Mouse (Mus musculus): ENCODE data around the gene Procr. TPM values are rescaled to one million over a fixed set of nuclear protein-coding genes. Genes with fewer than 3 reads are reported as not detected.

Gene Procr
- polyA plus RNA-seq, 2 experiments from 2014 or later = not detected

GRCm38 (mm10) chr2:155756855-155757566 lies 6.1 kb downstream of the Procr start:
- ATAC-seq = no peak

GRCm38 (mm10) chr2:155764679-155765418 lies 13.9 kb downstream of the Procr start:
- ATAC-seq = peak; percentile 75

GRCm38 (mm10) chr2:155773664-155774063 lies 22.7 kb downstream of the Procr start:
- ATAC-seq = no peak

- no peak for ATAC-seq
Observed at GRCm38 (mm10) chr2:155774261-155774926, 23.5 kb downstream of the Procr start.

- ATAC-seq = no peak
Observed at GRCm38 (mm10) chr2:155774927-155775684, 24.2 kb downstream of the Procr start, which contains the start of gene Mmp24. Gene Mmp24 (plus strand): TSS chr2:155775342.

GRCm38 (mm10) chr2:155775685-155776263 lies 24.9 kb downstream of the Procr start:
- no peak for ATAC-seq

GRCm38 (mm10) chr2:155776824-155777687 lies 26.1 kb downstream of the Procr start:
- no peak for ATAC-seq

- ATAC-seq = no peak
Observed at GRCm38 (mm10) chr2:155777688-155777985, 26.7 kb downstream of the Procr start.

GRCm38 (mm10) chr2:155778004-155778403 lies 27.1 kb downstream of the Procr start:
- ATAC-seq = no peak

GRCm38 (mm10) chr2:155779066-155779465 lies 28.1 kb downstream of the Procr start:
- no peak for ATAC-seq

GRCm38 (mm10) chr2:155779506-155779905 lies 28.6 kb downstream of the Procr start:
- ATAC-seq = no peak

- ATAC-seq = no peak
Observed at GRCm38 (mm10) chr2:155784534-155784933, 33.6 kb downstream of the Procr start.

GRCm38 (mm10) chr2:155786905-155787304 lies 36.0 kb downstream of the Procr start:
- ATAC-seq = no peak

- ATAC-seq = no peak
Observed at GRCm38 (mm10) chr2:155787949-155788931, 37.3 kb downstream of the Procr start.

GRCm38 (mm10) chr2:155792899-155793298 lies 42.0 kb downstream of the Procr start:
- no peak for ATAC-seq

GRCm38 (mm10) chr2:155794674-155795445 lies 43.9 kb downstream of the Procr start:
- no peak for ATAC-seq

GRCm38 (mm10) chr2:155798613-155799012 lies 47.7 kb downstream of the Procr start:
- ATAC-seq = no peak

GRCm38 (mm10) chr2:155802761-155803160 lies 51.8 kb downstream of the Procr start:
- ATAC-seq = no peak

GRCm38 (mm10) chr2:155804053-155804452 lies 53.1 kb downstream of the Procr start:
- no peak for ATAC-seq
